ENCODE assay signal across 16 mouse cellular contexts in genomic region chr9:120023086-120023811, GRCm38 (mm10). TPM values are rescaled to one million over a fixed set of nuclear protein-coding genes. Genes with fewer than 3 reads are reported as not detected.
DNase-seq lines count a peak whose midpoint lies in the region; ATAC-seq and TF ChIP-seq lines count a peak whose summit lies in the region.
"Had no signal": no experiment of that assay in that cellular context is flagged by ENCODE, and none has a peak within 500 bp of the region (broad histone marks: within the 10 kb centered on the region; RNA-seq: fewer than 3 reads in every experiment).

Gene Xirp1 (minus strand): TSS chr9:120023598.

- no peaks in the 10 kb centered on the region for H3K9me3 ChIP-seq in CH12.LX (replicated peaks; ENCODE audit: low read length)
- H3K9me3 ChIP-seq in heart, embryonic 11.5 days (replicated peaks; ENCODE audit: control insufficient read depth, low read length), result no peaks in the 10 kb centered on the region
- no peaks in the 10 kb centered on the region for H3K9me3 ChIP-seq in hindbrain, embryonic 12.5 days (replicated peaks)
- H3K9me3 ChIP-seq: forebrain, embryonic 15.5 days; stomach, embryonic 15.5 days had no signal

- WGBS in heart, embryonic 11.5 days (ENCODE audit: insufficient replicate concordance), result 51% methylated on average over 18 of the region's 18 CpGs
- 87% methylated on average over 18 of the region's 18 CpGs for WGBS in hindbrain, embryonic 12.5 days

- TF ChIP-seq CTCF in CH12.LX (conservative IDR thresholded peaks at IDR 0.05 in 1 of 2, IDR thresholded peaks at IDR 0.05 in 1 of 2; ENCODE audit: low read depth in 2 of 2, low read length in 2 of 2), result no peak

- no peak within 1 kb of the TSS for H3K27ac ChIP-seq in CH12.LX (ENCODE audit: insufficient read depth, low read depth)
- peak within 1 kb of the TSS; percentile 95 for H3K27ac ChIP-seq in heart, embryonic 11.5 days (ENCODE audit: low read depth, low read length)
- no peak within 1 kb of the TSS for H3K27ac ChIP-seq in hindbrain, embryonic 12.5 days
- H3K27ac ChIP-seq: forebrain, embryonic 15.5 days; kidney, postnatal 0 days; stomach, embryonic 15.5 days had no signal

- no peaks in the 10 kb centered on the region for H3K36me3 ChIP-seq in CH12.LX (replicated peaks in 1 of 2; ENCODE audit: control insufficient read depth in 1 of 2, insufficient read depth in 1 of 2, low read length in 1 of 2)
- 0 out of 2 replicates have a peak, but pooled peaks cover under 1% of the 10 kb centered on the region for H3K36me3 ChIP-seq in heart, embryonic 11.5 days (ENCODE audit: control insufficient read depth, insufficient read depth, low read length)
- H3K36me3 ChIP-seq in hindbrain, embryonic 12.5 days, result no peaks in the 10 kb centered on the region
- H3K36me3 ChIP-seq: forebrain, embryonic 15.5 days; stomach, embryonic 15.5 days had no signal

- ATAC-seq in heart, embryonic 11.5 days (replicated peaks; ENCODE audit: insufficient number of reproducible peaks, low FRiP score, low TSS enrichment), result peak; percentile 46; the same call in 1 of the 2 replicates
- no peak for ATAC-seq in megakaryocyte, adult 5-6 weeks (ENCODE audit: poor library complexity, severe bottlenecking)
- ATAC-seq in hindbrain, embryonic 12.5 days (ENCODE audit: low FRiP score), result no peak
- ATAC-seq: lung, postnatal 0 days had no signal

- intact Hi-C loops in heart, postnatal 36 days (cut with DNase I), result no loop called here

- DNase-seq in CH12.LX (ENCODE audit: extremely low read depth), result no peak
- DNase-seq in gastrocnemius, adult 8-10 months (ENCODE audit: low spot score in 2 of 2), result peak in 1 of 2 experiments; percentile 32
- peak in 1 of 2 experiments; percentile 45 for DNase-seq in heart, postnatal 36 days
- no peak for DNase-seq in B cell, adult 2 months
- DNase-seq: right cerebral cortex, postnatal 14 days; thymus, postnatal 36 days had no signal

- in situ Hi-C loops in CH12.LX (cut with MboI; ENCODE audit: low pct_ligation_motif_present, low pct_unique_long_range_greater_than_20kb, low sequenced_read_pairs), result no loop called here

- H3K4me2 ChIP-seq in CH12.LX (ENCODE audit: insufficient read depth, low read depth, poor library complexity, severe bottlenecking), result 0 out of 2 replicates have a peak within 1 kb of the TSS, but pooled peaks have one; percentile 5
- peak within 1 kb of the TSS; percentile 69 for H3K4me2 ChIP-seq in heart, embryonic 11.5 days
- H3K4me2 ChIP-seq in hindbrain, embryonic 12.5 days (replicated peaks), result no peak within 1 kb of the TSS
- H3K4me2 ChIP-seq: forebrain, embryonic 15.5 days; midbrain, embryonic 11.5 days; stomach, embryonic 15.5 days had no signal

- TF ChIP-seq POLR2A in CH12.LX (IDR thresholded peaks at IDR 0.05; ENCODE audit: low read depth, low read length), result no peak

- dilution Hi-C loops in CH12.LX (cut with MboI; ENCODE audit: extremely low pct_ligation_motif_present, extremely low pct_unique_long_range_greater_than_20kb, low sequenced_read_pairs), result no loop called here

- no peak within 1 kb of the TSS for H3K4me3 ChIP-seq in CH12.LX (replicated peaks in 1 of 3; ENCODE audit: low read depth in 2 of 3, low read length in 2 of 3, poor library complexity in 1 of 3)
- peak within 1 kb of the TSS; percentile 58 for H3K4me3 ChIP-seq in heart, embryonic 11.5 days (ENCODE audit: low read depth, low read length)
- no peak within 1 kb of the TSS for H3K4me3 ChIP-seq in hindbrain, embryonic 12.5 days
- H3K4me3 ChIP-seq: forebrain, embryonic 15.5 days; stomach, embryonic 15.5 days had no signal

- no peak for TF ChIP-seq RAD21 in CH12.LX (IDR thresholded peaks at IDR 0.05; ENCODE audit: low read depth, low read length)

- no peak for TF ChIP-seq EP300 in CH12.LX (IDR thresholded peaks at IDR 0.05; ENCODE audit: low read length)

- H3K9ac ChIP-seq in CH12.LX (ENCODE audit: insufficient read depth, low read depth), result no peak within 1 kb of the TSS
- peak within 1 kb of the TSS; percentile 88 for H3K9ac ChIP-seq in heart, embryonic 11.5 days (ENCODE audit: low read depth, low read length)
- H3K9ac ChIP-seq in hindbrain, embryonic 12.5 days, result no peak within 1 kb of the TSS
- H3K9ac ChIP-seq: forebrain, embryonic 15.5 days; stomach, embryonic 15.5 days had no signal

- H3K27me3 ChIP-seq in CH12.LX (replicated peaks), result peaks cover 58% of the 10 kb centered on the region
- H3K27me3 ChIP-seq in heart, embryonic 11.5 days (ENCODE audit: control insufficient read depth, insufficient read depth, low read length), result no peaks in the 10 kb centered on the region
- H3K27me3 ChIP-seq in hindbrain, embryonic 12.5 days, result peaks cover 4% of the 10 kb centered on the region
- H3K27me3 ChIP-seq: forebrain, embryonic 15.5 days; stomach, embryonic 15.5 days had no signal

- H3K79me2 ChIP-seq in CH12.LX (replicated peaks; ENCODE audit: control insufficient read depth, extremely low read depth, insufficient read depth, poor library complexity, severe bottlenecking), result no peaks in the 10 kb centered on the region

- H3K4me1 ChIP-seq in CH12.LX (ENCODE audit: control insufficient read depth in 1 of 2, insufficient read depth in 2 of 2), result peaks cover 13 to 34% of the 10 kb centered on the region in 2 experiments
- peaks cover 32% of the 10 kb centered on the region for H3K4me1 ChIP-seq in heart, embryonic 11.5 days (ENCODE audit: control insufficient read depth, insufficient read depth, low read length)
- peaks cover 4% of the 10 kb centered on the region; the same call in 1 of the 2 replicates for H3K4me1 ChIP-seq in hindbrain, embryonic 12.5 days

TF ChIP-seq in CH12.LX, 34 proteins besides CTCF, POLR2A, EP300 and RAD21:
- TF ChIP-seq BHLHE40 (IDR thresholded peaks at IDR 0.05; ENCODE audit: low read depth, low read length), result no peak
- no peak for TF ChIP-seq USF2 (conservative IDR thresholded peaks at IDR 0.05; ENCODE audit: low read depth, low read length)
- TF ChIP-seq TCF12 (IDR thresholded peaks at IDR 0.05; ENCODE audit: low read depth, low read length), result no peak
TF ChIP-seq in CH12.LX: peak in this region for 0.

RNA-seq across cellular contexts. Expression of gene Xirp1, which starts in this region (rescaled TPM):
- total RNA-seq in CH12.LX (2012; rRNA removed) (not detected in 2 replicates), CH12.LX (2014; rRNA removed) (not detected in 2 replicates)
- not detected in 2 replicates for polyA plus RNA-seq in CH12.LX (2012; ENCODE audit: insufficient read length, low read depth)
- total RNA-seq in gastrocnemius, adult 8-10 months (2022), result 100 to 1,000 TPM in 2 of 4 experiments, 10 to 100 TPM in 2; 68.7 to 171 (median 104) TPM
- polyA plus RNA-seq in heart, embryonic 11.5 days (2014; fragmentation: Nextera tagmentation; extraction: Ambion mirVana), result 38.2 and 64.5 TPM in 2 replicates
- total RNA-seq in heart, postnatal 36 days (2021), result 100 to 1,000 TPM; 122 to 127 TPM
- 0.09 TPM in 1 of 2 replicates, not detected in the other for total RNA-seq in megakaryocyte, adult 5-6 weeks (2015)
- not detected in 2 replicates for total RNA-seq in megakaryocyte, adult 5-6 weeks (2017)
- 0.04 and 0.17 TPM in 2 replicates for polyA plus RNA-seq in hindbrain, embryonic 12.5 days (2016; fragmentation: Nextera tagmentation; extraction: Ambion mirVana)
- total RNA-seq: granulocyte monocyte progenitor cell, adult 5-6 weeks had no signal
- polyA plus RNA-seq: forebrain, embryonic 15.5 days; intestine, embryonic 14.5 days; midbrain, embryonic 11.5 days had no signal

Comparison
In these comparisons a context has a peak if more than half of its experiments do, and no peak if none do; other contexts are left out.
1. RNA of gene Xirp1 (total RNA-seq): 122 to 127 TPM in heart, postnatal 36 days and 68.7 to 171 TPM in gastrocnemius, adult 8-10 months; not detected in CH12.LX and 0.09 TPM in megakaryocyte, adult 5-6 weeks; every median in the first group is over 10 times any median in the second.
2. RNA of gene Xirp1 (polyA plus RNA-seq): 38.2 to 64.5 TPM in heart, embryonic 11.5 days; 0.04 to 0.17 TPM in hindbrain, embryonic 12.5 days and not detected in CH12.LX; every median in the first group is over 10 times any median in the second.